Mouse (Mus musculus): ENCODE data around the gene Col11a2. TPM values are rescaled to one million over a fixed set of nuclear protein-coding genes. Genes with fewer than 3 reads are reported as not detected.
A peak's percentile ranks its signal among the peaks of the same experiment; 100 is the strongest.

Col11a2 gene
- total and polyA plus RNA-seq, 3 experiments: 3.0 to 6.0 (median 5.8) TPM

DNA sequence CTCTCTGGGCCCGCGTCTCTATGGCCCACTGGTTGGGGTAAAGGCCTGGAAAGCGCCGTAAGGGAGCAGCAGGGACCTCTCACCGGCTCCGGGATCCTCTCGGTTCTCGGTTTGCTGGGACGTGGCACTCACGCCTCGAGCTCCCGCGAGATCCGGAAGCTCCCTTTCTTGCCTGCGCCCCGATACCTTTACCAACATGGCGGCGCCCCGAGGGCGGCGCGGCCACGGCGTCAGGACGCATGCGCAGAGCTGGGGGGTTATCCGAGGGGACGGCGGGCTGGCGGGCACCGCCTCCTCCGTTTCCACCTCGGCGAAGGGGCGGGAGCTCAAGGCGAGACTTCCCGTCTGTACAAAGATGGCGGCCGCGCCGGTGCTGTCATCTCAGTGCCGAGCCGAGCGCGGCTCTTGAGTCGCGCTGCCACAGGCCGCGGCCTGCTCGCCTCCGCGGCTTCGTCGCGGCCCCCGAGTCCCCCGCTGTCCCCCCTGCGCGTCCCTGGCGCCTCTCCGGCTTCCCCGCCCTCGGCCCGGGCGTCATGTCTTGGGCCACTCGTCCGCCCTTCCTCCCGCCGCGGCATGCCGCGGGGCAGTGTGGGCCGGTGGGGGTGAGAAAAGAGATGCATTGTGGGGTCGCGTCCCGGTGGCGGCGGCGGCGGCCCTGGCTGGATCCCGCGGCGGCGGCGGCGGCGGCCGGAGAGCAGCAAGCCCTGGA is 7.6 kb upstream of the Col11a2 start, which contains the start of the genes Slc39a7 and Rxrb:
TSS of gene Slc39a7 (minus strand) at position 218 of the 709 bp plus-strand sequence.
TSS of gene Rxrb (plus strand) at position 348 of the 709 bp plus-strand sequence.
- peak within 1 kb of the TSS; percentile 90 to 97 (median 94) for H3K4me3 ChIP-seq (replicated peaks in 1 of 3; ENCODE audit: low read depth in 2 of 3, low read length in 2 of 3, poor library complexity in 1 of 3)
- dilution Hi-C loops (cut with MboI; ENCODE audit: extremely low pct_ligation_motif_present, extremely low pct_unique_long_range_greater_than_20kb, low sequenced_read_pairs): no loop called here
- peaks cover 32% of the 10 kb centered on the region for H3K79me2 ChIP-seq (replicated peaks; ENCODE audit: control insufficient read depth, extremely low read depth, insufficient read depth, poor library complexity, severe bottlenecking)
- H3K27ac ChIP-seq (ENCODE audit: insufficient read depth, low read depth): peak within 1 kb of the TSS; percentile 86
- H3K36me3 ChIP-seq (replicated peaks in 1 of 2; ENCODE audit: control insufficient read depth in 1 of 2, insufficient read depth in 1 of 2, low read length in 1 of 2): peaks cover 36 to 58% of the 10 kb centered on the region in 2 experiments
- no peaks in the 10 kb centered on the region for H3K27me3 ChIP-seq (replicated peaks)
- H3K9ac ChIP-seq (ENCODE audit: insufficient read depth, low read depth): peak within 1 kb of the TSS; percentile 96
- no peaks in the 10 kb centered on the region for H3K9me3 ChIP-seq (replicated peaks; ENCODE audit: low read length)
- peaks cover 26 to 52% of the 10 kb centered on the region in 2 experiments for H3K4me1 ChIP-seq (ENCODE audit: control insufficient read depth in 1 of 2, insufficient read depth in 2 of 2)
- peak; percentile 97 for DNase-seq (ENCODE audit: extremely low read depth)
- TF ChIP-seq MYC (IDR thresholded peaks at IDR 0.05; ENCODE audit: low read depth, low read length) (peak; percentile 80), MXI1 (IDR thresholded peaks at IDR 0.05; ENCODE audit: low read depth, low read length) (peak; percentile 83), ZNF384 (IDR thresholded peaks at IDR 0.05; ENCODE audit: low read depth, low read length) (no peak), BHLHE40 (IDR thresholded peaks at IDR 0.05; ENCODE audit: low read depth, low read length) (peak; percentile 41), ELF1 (IDR thresholded peaks at IDR 0.05; ENCODE audit: low read depth, low read length) (peak; percentile 91), KAT2A (IDR thresholded peaks at IDR 0.05; ENCODE audit: insufficient replicate concordance, low read length) (peak; percentile 89; the same call in 1 of the 2 replicates), TCF12 (IDR thresholded peaks at IDR 0.05; ENCODE audit: low read depth, low read length) (peak; percentile 92), E2F4 (IDR thresholded peaks at IDR 0.05; ENCODE audit: insufficient replicate concordance, low read depth, low read length) (peak; percentile 45; the same call in 1 of the 2 replicates), UBTF (IDR thresholded peaks at IDR 0.05; ENCODE audit: low read depth, low read length) (peak; percentile 50; the same call in 1 of the 2 replicates), CHD1 (IDR thresholded peaks at IDR 0.05; ENCODE audit: low read depth, low read length) (no peak; the same call in 1 of the 2 replicates), ZC3H11A (IDR thresholded peaks at IDR 0.05; ENCODE audit: low read depth, low read length) (no peak), CHD2 (IDR thresholded peaks at IDR 0.05; ENCODE audit: low read length) (peak; percentile 100), MAZ (IDR thresholded peaks at IDR 0.05; ENCODE audit: low read depth, low read length) (peak; percentile 85; the same call in 1 of the 2 replicates), EP300 (IDR thresholded peaks at IDR 0.05; ENCODE audit: low read length) (no peak), ZMIZ1 (IDR thresholded peaks at IDR 0.05; ENCODE audit: low read depth, low read length) (peak; percentile 83), ETS1 (conservative IDR thresholded peaks at IDR 0.05; ENCODE audit: low read depth, low read length) (no peak), NELFE (IDR thresholded peaks at IDR 0.05; ENCODE audit: low read depth, low read length) (peak; percentile 85), TBP (conservative IDR thresholded peaks at IDR 0.05; ENCODE audit: low read depth, low read length) (peak; percentile 84), IRF4 (IDR thresholded peaks at IDR 0.05; ENCODE audit: low read depth, low read length) (peak; percentile 24; the same call in 1 of the 2 replicates), SMC3 (IDR thresholded peaks at IDR 0.05; ENCODE audit: low read depth, low read length) (no peak), CTCF (conservative IDR thresholded peaks at IDR 0.05 in 1 of 2, IDR thresholded peaks at IDR 0.05 in 1 of 2; ENCODE audit: low read depth in 2 of 2, low read length in 2 of 2) (no peak), ZKSCAN1 (IDR thresholded peaks at IDR 0.05; ENCODE audit: borderline replicate concordance, low read depth, low read length) (no peak), POLR2AphosphoS2 (IDR thresholded peaks at IDR 0.05; ENCODE audit: low read depth, low read length) (peak; percentile 53; the same call in 1 of the 2 replicates), POLR2A (IDR thresholded peaks at IDR 0.05; ENCODE audit: low read depth, low read length) (peak; percentile 87), GABPA (IDR thresholded peaks at IDR 0.05; ENCODE audit: insufficient replicate concordance, low read depth, low read length) (peak; percentile 22; the same call in 1 of the 2 replicates), SIN3A (IDR thresholded peaks at IDR 0.05; ENCODE audit: low read length) (peak; percentile 74; the same call in 1 of the 2 replicates), USF2 (conservative IDR thresholded peaks at IDR 0.05; ENCODE audit: low read depth, low read length) (no peak), MEF2A (IDR thresholded peaks at IDR 0.05; ENCODE audit: borderline replicate concordance, low read depth, low read length) (peak; percentile 61; the same call in 1 of the 2 replicates), HCFC1 (IDR thresholded peaks at IDR 0.05; ENCODE audit: low read depth, low read length) (peak; percentile 95), USF1 (IDR thresholded peaks at IDR 0.05; ENCODE audit: low read depth, low read length) (no peak), MAX (IDR thresholded peaks at IDR 0.05; ENCODE audit: low read length) (0 out of 2 replicates have a peak, but pooled peaks have one; percentile 39), NRF1 (IDR thresholded peaks at IDR 0.05; ENCODE audit: low read depth, low read length) (peak; percentile 99), RAD21 (IDR thresholded peaks at IDR 0.05; ENCODE audit: low read depth, low read length) (no peak), MAFK (IDR thresholded peaks at IDR 0.05; ENCODE audit: insufficient replicate concordance, low read length) (no peak), PAX5 (IDR thresholded peaks at IDR 0.05; ENCODE audit: low read length) (no peak), RCOR1 (conservative IDR thresholded peaks at IDR 0.05; ENCODE audit: low read depth, low read length) (no peak)
- in situ Hi-C loops (cut with MboI; ENCODE audit: low pct_ligation_motif_present, low pct_unique_long_range_greater_than_20kb, low sequenced_read_pairs): no loop called here
- peak within 1 kb of the TSS; percentile 73 for H3K4me2 ChIP-seq (ENCODE audit: insufficient read depth, low read depth, poor library complexity, severe bottlenecking)
